Mouse (Mus musculus) v-Abl transformed pro-B cells (cell line): ENCODE measurements at regions not wholly inside any gene's neighbourhood (a gene's known extent, or its start where the extent isn't known, plus 50 kb on each side); places are given as distances from the start of the nearest gene placed in this dataset.

ENCODE experiments used
- in situ Hi-C, 2 experiments: fragments of 400-800 bp; cut with MboI; formaldehyde crosslinking; loops; one replicate each; pipeline ENCODE4 v1.15.1; 2025; ENCODE audit not compliant: unreplicated experiment in 2 of 2

- in situ Hi-C loops = loop anchor here in 1 of 2 experiments (25.0 kb wide), 1 partner anchor 1125 kb away; the partner anchor contains the start of genes 1110004F10Rik and Sox6
Measured at GRCm38 (mm10) chr7:114912109-114912508, 168.6 kb downstream of the Insc start.

GRCm38 (mm10) chr7:114922155-114922554 lies 178.7 kb downstream of the Insc start:
- in situ Hi-C loops = loop anchor here in 1 of 2 experiments (25.0 kb wide), 1 partner anchor 1115 kb away; the partner anchor contains the start of genes 1110004F10Rik and Sox6

GRCm38 (mm10) chr7:114933861-114934260 lies 190.4 kb downstream of the Insc start:
- in situ Hi-C loops = no loop called here

GRCm38 (mm10) chr7:114950759-114951158 lies 207.3 kb downstream of the Insc start:
- in situ Hi-C loops = no loop called here

GRCm38 (mm10) chr7:114963206-114963605 lies 219.7 kb downstream of the Insc start:
- in situ Hi-C loops = no loop called here

- in situ Hi-C loops = no loop called here
Measured at GRCm38 (mm10) chr7:114965923-114966322, 222.4 kb downstream of the Insc start.

GRCm38 (mm10) chr7:114986481-114986880 lies 243.0 kb downstream of the Insc start:
- in situ Hi-C loops = no loop called here

GRCm38 (mm10) chr7:114991255-114991654 lies 247.8 kb downstream of the Insc start:
- in situ Hi-C loops = no loop called here

GRCm38 (mm10) chr7:114992440-114992839 lies 248.9 kb downstream of the Insc start:
- in situ Hi-C loops = no loop called here

- in situ Hi-C loops = no loop called here
Measured at GRCm38 (mm10) chr7:115000796-115001524, 257.5 kb downstream of the Insc start.

- in situ Hi-C loops = no loop called here
Measured at GRCm38 (mm10) chr7:115014253-115014998, 270.9 kb downstream of the Insc start.

- in situ Hi-C loops = no loop called here
Measured at GRCm38 (mm10) chr7:115019369-115019958, 276.0 kb downstream of the Insc start.

- in situ Hi-C loops = no loop called here
Measured at GRCm38 (mm10) chr7:115020023-115020422, 276.5 kb downstream of the Insc start.

GRCm38 (mm10) chr7:115025803-115026202 lies 282.3 kb downstream of the Insc start:
- in situ Hi-C loops = no loop called here

- in situ Hi-C loops = no loop called here
Measured at GRCm38 (mm10) chr7:115027685-115028084, 284.2 kb downstream of the Insc start.

GRCm38 (mm10) chr7:115033987-115034386 lies 290.5 kb downstream of the Insc start:
- in situ Hi-C loops = no loop called here

- in situ Hi-C loops = no loop called here
Measured at GRCm38 (mm10) chr7:115055527-115055926, 312.0 kb downstream of the Insc start.

GRCm38 (mm10) chr7:115056992-115057645 lies 313.6 kb downstream of the Insc start:
- in situ Hi-C loops = no loop called here

GRCm38 (mm10) chr7:115057736-115058135 lies 314.2 kb downstream of the Insc start:
- in situ Hi-C loops = no loop called here

- in situ Hi-C loops = no loop called here
Measured at GRCm38 (mm10) chr7:115060171-115060570, 316.7 kb downstream of the Insc start.

GRCm38 (mm10) chr7:115062817-115063216 lies 319.3 kb downstream of the Insc start:
- in situ Hi-C loops = no loop called here
